Mouse (Mus musculus): Measurements from ENCODE around the gene Nop58. TPM values are rescaled to one million over a fixed set of nuclear protein-coding genes. Genes with fewer than 3 reads are reported as not detected.
"Not testable (repeated sequence)": the region's sequence is repeated elsewhere in the genome, so short reads cannot be mapped to it uniquely, and the experiment has no call there.

The Nop58 gene
- polyA plus RNA-seq, 1 experiment from 2014 or later, result 347 TPM

DNA sequence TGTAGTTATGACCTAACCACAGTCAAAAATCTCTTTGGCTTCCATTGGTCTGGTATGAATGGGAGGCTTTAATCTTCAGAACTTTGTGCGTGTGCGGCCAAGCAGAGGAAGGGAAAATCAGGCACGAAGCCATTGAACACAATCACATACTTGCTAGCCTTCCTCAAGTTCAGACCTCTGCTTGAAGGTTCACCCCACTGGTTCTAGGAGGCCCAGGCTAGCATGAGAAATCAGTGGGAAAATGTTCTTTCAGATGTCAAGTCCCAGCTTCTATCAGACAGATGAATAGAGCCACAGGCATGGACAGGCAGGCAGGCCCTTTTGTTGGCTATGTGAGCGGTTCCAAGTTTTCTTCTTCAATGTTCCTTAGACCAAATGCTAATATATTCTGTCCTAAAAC lies 46.0 kb downstream of the Nop58 start:
- no peaks in the 10 kb centered on the region for H3K36me3 ChIP-seq (replicated peaks; ENCODE audit: control insufficient read depth, insufficient read depth, low read depth, low read length)
- H3K9ac ChIP-seq (replicated peaks; ENCODE audit: low read length), result no peak overlapping the region
- H3K9me3 ChIP-seq (replicated peaks; ENCODE audit: control insufficient read depth, low read length), result no peaks in the 10 kb centered on the region
- no peak for ATAC-seq (replicated peaks; ENCODE audit: insufficient number of reproducible peaks, low FRiP score, low TSS enrichment, low read depth)
- H3K27me3 ChIP-seq (ENCODE audit: control insufficient read depth, insufficient read depth, low read length), result no peaks in the 10 kb centered on the region
- no peak overlapping the region for H3K4me3 ChIP-seq (ENCODE audit: low read depth, low read length)
- no peak overlapping the region for H3K4me2 ChIP-seq (ENCODE audit: low read depth, low read length)
- no peak overlapping the region for H3K27ac ChIP-seq (replicated peaks; ENCODE audit: low read depth, low read length)
- WGBS, result 87% methylated on average over 4 of the region's 4 CpGs
- H3K4me1 ChIP-seq (ENCODE audit: control insufficient read depth, insufficient read depth, low read length), result no peaks in the 10 kb centered on the region
- DNase-seq (ENCODE audit: low spot score), result no peak

- Histone ChIP-seq H3K27ac (replicated peaks; ENCODE audit: low read depth, low read length) (no peak overlapping the region), H3K4me2 (ENCODE audit: low read depth, low read length) (no peak overlapping the region), H3K9ac (replicated peaks; ENCODE audit: low read length) (no peak overlapping the region), H3K4me3 (ENCODE audit: low read depth, low read length) (no peak overlapping the region), H3K4me1 (ENCODE audit: control insufficient read depth, insufficient read depth, low read length) (no peaks in the 10 kb centered on the region), H3K27me3 (ENCODE audit: control insufficient read depth, insufficient read depth, low read length) (no peaks in the 10 kb centered on the region), H3K9me3 (replicated peaks; ENCODE audit: control insufficient read depth, low read length) (no peaks in the 10 kb centered on the region), H3K36me3 (replicated peaks; ENCODE audit: control insufficient read depth, insufficient read depth, low read depth, low read length) (no peaks in the 10 kb centered on the region)
- 81% methylated on average over 6 of the region's 6 CpGs for WGBS
- ATAC-seq (replicated peaks; ENCODE audit: insufficient number of reproducible peaks, low FRiP score, low TSS enrichment, low read depth) (no peak), DNase-seq (ENCODE audit: low spot score) (no peak)
Observed at GRCm38 (mm10) chr1:59734076-59734475, 49.3 kb downstream of the Nop58 start.

GRCm38 (mm10) chr1:59738768-59739414 lies 54.1 kb downstream of the Nop58 start:
- no peaks in the 10 kb centered on the region for H3K27me3 ChIP-seq (ENCODE audit: control insufficient read depth, insufficient read depth, low read length)
- DNase-seq (ENCODE audit: low spot score), result no peak
- H3K9me3 ChIP-seq (replicated peaks; ENCODE audit: control insufficient read depth, low read length), result no peaks in the 10 kb centered on the region
- H3K36me3 ChIP-seq (replicated peaks; ENCODE audit: control insufficient read depth, insufficient read depth, low read depth, low read length), result no peaks in the 10 kb centered on the region
- no peak overlapping the region for H3K4me3 ChIP-seq (ENCODE audit: low read depth, low read length)
- ATAC-seq (replicated peaks; ENCODE audit: insufficient number of reproducible peaks, low FRiP score, low TSS enrichment, low read depth), result no peak
- H3K27ac ChIP-seq (replicated peaks; ENCODE audit: low read depth, low read length), result no peak overlapping the region
- WGBS, result 82% methylated on average over 6 of the region's 6 CpGs
- H3K4me2 ChIP-seq (ENCODE audit: low read depth, low read length), result no peak overlapping the region
- no peaks in the 10 kb centered on the region for H3K4me1 ChIP-seq (ENCODE audit: control insufficient read depth, insufficient read depth, low read length)
- no peak overlapping the region for H3K9ac ChIP-seq (replicated peaks; ENCODE audit: low read length)

- 74% methylated on average over 17 of the region's 17 CpGs for WGBS
- Histone ChIP-seq H3K36me3 (replicated peaks; ENCODE audit: control insufficient read depth, insufficient read depth, low read depth, low read length) (no peaks in the 10 kb centered on the region), H3K27me3 (ENCODE audit: control insufficient read depth, insufficient read depth, low read length) (no peaks in the 10 kb centered on the region), H3K27ac (replicated peaks; ENCODE audit: low read depth, low read length) (no peak overlapping the region), H3K4me1 (ENCODE audit: control insufficient read depth, insufficient read depth, low read length) (no peaks in the 10 kb centered on the region), H3K4me2 (ENCODE audit: low read depth, low read length) (no peak overlapping the region), H3K4me3 (ENCODE audit: low read depth, low read length) (no peak overlapping the region), H3K9ac (replicated peaks; ENCODE audit: low read length) (no peak overlapping the region), H3K9me3 (replicated peaks; ENCODE audit: control insufficient read depth, low read length) (no peaks in the 10 kb centered on the region)
- DNase-seq (ENCODE audit: low spot score), result no peak
- ATAC-seq (replicated peaks; ENCODE audit: insufficient number of reproducible peaks, low FRiP score, low TSS enrichment, low read depth), result no peak
Observed at GRCm38 (mm10) chr1:59739577-59740354, 55.0 kb downstream of the Nop58 start.

GRCm38 (mm10) chr1:59749047-59749446 lies 64.3 kb downstream of the Nop58 start:
- no peak for DNase-seq (ENCODE audit: low spot score)
- WGBS, result 66% methylated on average over 2 of the region's 2 CpGs
- Histone ChIP-seq H3K4me3 (ENCODE audit: low read depth, low read length) (no peak overlapping the region), H3K4me2 (ENCODE audit: low read depth, low read length) (no peak overlapping the region), H3K4me1 (ENCODE audit: control insufficient read depth, insufficient read depth, low read length) (no peaks in the 10 kb centered on the region), H3K27me3 (ENCODE audit: control insufficient read depth, insufficient read depth, low read length) (no peaks in the 10 kb centered on the region), H3K9ac (replicated peaks; ENCODE audit: low read length) (no peak overlapping the region), H3K27ac (replicated peaks; ENCODE audit: low read depth, low read length) (no peak overlapping the region), H3K36me3 (replicated peaks; ENCODE audit: control insufficient read depth, insufficient read depth, low read depth, low read length) (no peaks in the 10 kb centered on the region), H3K9me3 (replicated peaks; ENCODE audit: control insufficient read depth, low read length) (no peaks in the 10 kb centered on the region)
- ATAC-seq (replicated peaks; ENCODE audit: insufficient number of reproducible peaks, low FRiP score, low TSS enrichment, low read depth), result no peak

DNA sequence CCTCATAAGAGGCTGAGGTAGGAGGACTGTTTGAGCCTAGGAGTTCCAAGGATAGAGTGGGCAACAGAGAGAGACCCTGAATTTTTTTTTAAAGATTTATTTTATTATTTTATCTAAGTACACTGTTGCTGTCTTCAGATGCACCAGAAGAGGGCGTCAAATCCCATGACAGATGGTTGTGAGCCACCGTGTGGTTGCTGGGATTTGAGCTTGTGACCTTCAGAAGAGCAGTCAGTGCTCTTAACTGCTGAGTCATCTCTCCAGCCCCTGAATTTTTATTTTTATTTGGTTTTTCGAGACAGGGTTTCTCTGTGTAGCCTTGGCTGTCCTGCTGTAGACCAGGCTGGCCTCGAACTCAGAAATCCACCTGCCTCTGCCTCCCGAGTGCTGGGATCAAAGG lies 65.0 kb downstream of the Nop58 start:
- not testable (repeated sequence) for H3K27me3 ChIP-seq (ENCODE audit: control insufficient read depth, insufficient read depth, low read length); DNase-seq (ENCODE audit: low spot score); H3K27ac ChIP-seq (replicated peaks; ENCODE audit: low read depth, low read length); H3K36me3 ChIP-seq (replicated peaks; ENCODE audit: control insufficient read depth, insufficient read depth, low read depth, low read length); H3K4me3 ChIP-seq (ENCODE audit: low read depth, low read length); H3K4me2 ChIP-seq (ENCODE audit: low read depth, low read length); H3K4me1 ChIP-seq (ENCODE audit: control insufficient read depth, insufficient read depth, low read length); H3K9me3 ChIP-seq (replicated peaks; ENCODE audit: control insufficient read depth, low read length); H3K9ac ChIP-seq (replicated peaks; ENCODE audit: low read length); ATAC-seq (replicated peaks; ENCODE audit: insufficient number of reproducible peaks, low FRiP score, low TSS enrichment, low read depth)
- WGBS, result 73% methylated on average over 5 of the region's 5 CpGs

GRCm38 (mm10) chr1:59755298-59755697 lies 70.5 kb downstream of the Nop58 start:
- ATAC-seq (replicated peaks; ENCODE audit: insufficient number of reproducible peaks, low FRiP score, low TSS enrichment, low read depth), result no peak
- H3K4me2 ChIP-seq (ENCODE audit: low read depth, low read length), result no peak overlapping the region
- no peak overlapping the region for H3K4me3 ChIP-seq (ENCODE audit: low read depth, low read length)
- no peaks in the 10 kb centered on the region for H3K9me3 ChIP-seq (replicated peaks; ENCODE audit: control insufficient read depth, low read length)
- H3K27me3 ChIP-seq (ENCODE audit: control insufficient read depth, insufficient read depth, low read length), result no peaks in the 10 kb centered on the region
- WGBS, result 70% methylated on average over 1 of the region's 1 CpGs
- H3K4me1 ChIP-seq (ENCODE audit: control insufficient read depth, insufficient read depth, low read length), result no peaks in the 10 kb centered on the region
- no peak overlapping the region for H3K27ac ChIP-seq (replicated peaks; ENCODE audit: low read depth, low read length)
- no peak for DNase-seq (ENCODE audit: low spot score)
- no peaks in the 10 kb centered on the region for H3K36me3 ChIP-seq (replicated peaks; ENCODE audit: control insufficient read depth, insufficient read depth, low read depth, low read length)
- H3K9ac ChIP-seq (replicated peaks; ENCODE audit: low read length), result no peak overlapping the region

DNA sequence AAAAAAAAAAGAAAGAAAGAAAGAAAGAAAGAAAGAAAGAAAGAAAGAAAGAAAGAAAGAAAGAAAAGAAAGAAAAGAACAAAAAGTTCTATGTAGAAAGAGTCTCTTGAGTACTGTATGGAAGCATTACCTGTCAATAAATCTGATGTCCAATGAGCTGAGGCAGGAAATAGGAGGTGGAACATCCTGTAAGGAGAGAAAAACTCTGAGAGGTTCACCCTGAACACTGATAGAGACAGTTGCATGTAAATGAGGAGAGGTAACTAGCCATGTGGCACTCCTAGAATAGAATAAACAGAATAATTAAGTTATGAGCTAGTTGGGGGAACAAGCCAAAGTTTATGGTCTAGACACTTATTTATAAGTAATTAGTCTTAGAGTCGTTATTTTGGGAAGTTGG lies 73.6 kb downstream of the Nop58 start:
- H3K9me3 ChIP-seq (replicated peaks; ENCODE audit: control insufficient read depth, low read length), result no peaks in the 10 kb centered on the region
- H3K4me3 ChIP-seq (ENCODE audit: low read depth, low read length), result no peak overlapping the region
- 91% methylated on average over 1 of the region's 1 CpGs for WGBS
- no peaks in the 10 kb centered on the region for H3K4me1 ChIP-seq (ENCODE audit: control insufficient read depth, insufficient read depth, low read length)
- H3K4me2 ChIP-seq (ENCODE audit: low read depth, low read length), result no peak overlapping the region
- no peak for DNase-seq (ENCODE audit: low spot score)
- H3K9ac ChIP-seq (replicated peaks; ENCODE audit: low read length), result no peak overlapping the region
- no peak overlapping the region for H3K27ac ChIP-seq (replicated peaks; ENCODE audit: low read depth, low read length)
- no peaks in the 10 kb centered on the region for H3K36me3 ChIP-seq (replicated peaks; ENCODE audit: control insufficient read depth, insufficient read depth, low read depth, low read length)
- H3K27me3 ChIP-seq (ENCODE audit: control insufficient read depth, insufficient read depth, low read length), result no peaks in the 10 kb centered on the region
- ATAC-seq (replicated peaks; ENCODE audit: insufficient number of reproducible peaks, low FRiP score, low TSS enrichment, low read depth), result no peak

All from embryonic facial prominence, embryonic 11.5 days (tissue).